Mouse (Mus musculus) liver, embryonic 14.5 days (tissue): ENCODE results near the gene Adamts9.

ENCODE experiments used
- CTCF ChIP-seq: IDR thresholded peaks from 2 replicates; pipeline ENCODE4 v1.5.1; 2016; ENCODE audit warnings: antibody characterized with exemption, low read depth, control low read depth
- EP300 ChIP-seq: IDR thresholded peaks from 2 replicates; pipeline ENCODE4 v1.6.1; 2016; ENCODE audit warnings: antibody characterized with exemption, low read depth

- no peak for TF ChIP-seq CTCF
- no peak for TF ChIP-seq EP300
Measured at GRCm38 (mm10) chr6:92779935-92780205, 163.4 kb downstream of the Adamts9 start.
